Mouse (Mus musculus) CH12.LX (cell line): ENCODE measurements around the gene Nop2.

ENCODE experiments used
- CTCF ChIP-seq, 2 experiments: IDR thresholded peaks in 1 of 2; conservative IDR thresholded peaks in 1 of 2; 2 replicates each; pipeline ENCODE4 v1.5.1; 2011 to 2012; ENCODE audit warnings: low read depth in 2 of 2, low read length in 2 of 2, improper control_type of control experiment in 1 of 2, inconsistent platforms in 1 of 2, mild to moderate bottlenecking in 1 of 2, moderate library complexity in 1 of 2
- TBP ChIP-seq: conservative IDR thresholded peaks from 2 replicates; pipeline ENCODE4 v1.6.1; 2011; ENCODE audit warnings: low read depth, low read length, improper control_type of control experiment
- ZMIZ1 ChIP-seq: IDR thresholded peaks from 2 replicates; pipeline ENCODE4 v1.6.1; 2012; ENCODE audit warnings: low read depth, mild to moderate bottlenecking, inconsistent platforms, low read length, improper control_type of control experiment

GRCm38 (mm10) chr6:125146797-125147196 is 15.1 kb downstream of the Nop2 start:
- TF ChIP-seq CTCF (conservative IDR thresholded peaks at IDR 0.05 in 1 of 2, IDR thresholded peaks at IDR 0.05 in 1 of 2; ENCODE audit: low read depth in 2 of 2, low read length in 2 of 2) (no peak), ZMIZ1 (no peak), TBP (no peak)
